In genomic region chr4:54195734-54196133, GRCm38 (mm10) we compare ENCODE assay signal across 26 mouse cellular contexts.
DNase-seq lines count a peak whose midpoint lies in the region; ATAC-seq and TF ChIP-seq lines count a peak whose summit lies in the region.
"Had no signal": no experiment of that assay in that cellular context is flagged by ENCODE, and none has a peak within 500 bp of the region (broad histone marks: within the 10 kb centered on the region; RNA-seq: fewer than 3 reads in every experiment).

No protein-coding gene starts in this region.

- ATAC-seq in granulocyte monocyte progenitor cell, adult 5-6 weeks (replicated peaks; ENCODE audit: poor library complexity, severe bottlenecking): peak; percentile 96
- ATAC-seq in megakaryocyte, adult 5-6 weeks (ENCODE audit: poor library complexity, severe bottlenecking): peak; percentile 91
- ATAC-seq: activated CD4-positive, CD25-positive, alpha-beta regulatory T cell, adult 4 months; forebrain, embryonic 13.5 days; forebrain, embryonic 16.5 days; intestine, postnatal 0 days had no signal

- 86% methylated on average over 2 of the region's 2 CpGs for WGBS in heart, adult 2 months

- intact Hi-C loops in heart, adult 2 months (cut with DNase I): no loop called here

- H3K4me3 ChIP-seq in heart, adult 2 months: no peak overlapping the region
- H3K4me3 ChIP-seq: embryonic facial prominence, embryonic 10.5 days; embryonic facial prominence, embryonic 13.5 days; erythroblast, embryonic 14.5 days; forebrain, embryonic 13.5 days; gastrocnemius, adult 2 months; heart, embryonic 10.5 days; heart, embryonic 13.5 days; hindbrain, embryonic 12.5 days; hindbrain, embryonic 15.5 days had no signal

- no peak for TF ChIP-seq POLR2A in heart, adult 2 months (IDR thresholded peaks at IDR 0.05; ENCODE audit: insufficient read depth, low read depth, low read length)

- no peak overlapping the region for H3K27ac ChIP-seq in heart, adult 2 months
- H3K27ac ChIP-seq: embryonic facial prominence, embryonic 10.5 days; embryonic facial prominence, embryonic 13.5 days; forebrain, embryonic 13.5 days; gastrocnemius, adult 2 months; heart, embryonic 10.5 days; heart, embryonic 13.5 days; hindbrain, embryonic 12.5 days; hindbrain, embryonic 15.5 days had no signal

- no peak overlapping the region for H3K9ac ChIP-seq in heart, adult 2 months (ENCODE audit: low read depth, low read length)
- H3K9ac ChIP-seq: embryonic facial prominence, embryonic 13.5 days; forebrain, embryonic 13.5 days; heart, embryonic 13.5 days; hindbrain, embryonic 12.5 days; hindbrain, embryonic 15.5 days had no signal

- TF ChIP-seq EP300 in heart, adult 2 months (IDR thresholded peaks at IDR 0.05; ENCODE audit: insufficient read depth, low read depth, low read length): no peak

- no peak for TF ChIP-seq CTCF in heart, adult 2 months (IDR thresholded peaks at IDR 0.05)

- DNase-seq in adrenal gland, adult (ENCODE audit: inconsistent age in 2 of 2, low spot score in 1 of 2): peak; percentile 22 to 77
- no peak for DNase-seq in adrenal gland, adult 8-10 months
- DNase-seq in heart, adult 2 months: no peak
- DNase-seq in cerebellum, adult 8-10 months: no peak
- DNase-seq: cerebellum, adult 18-20 months; cerebellum, adult 9-11 months; cerebellum, postnatal 25 days; embryo, embryonic 11 days; gastrocnemius, adult 2 months; gastrocnemius, postnatal 14 days; heart, adult 18-20 months; heart, postnatal 14 days; heart, postnatal 4 days had no signal

- no peaks in the 10 kb centered on the region for H3K27me3 ChIP-seq in heart, adult 2 months (ENCODE audit: control insufficient read depth, insufficient read depth, low read length)
- H3K27me3 ChIP-seq: embryonic facial prominence, embryonic 13.5 days; forebrain, embryonic 13.5 days; heart, embryonic 13.5 days; hindbrain, embryonic 12.5 days; hindbrain, embryonic 15.5 days had no signal

- H3K79me2 ChIP-seq in heart, adult 2 months (replicated peaks; ENCODE audit: control insufficient read depth, insufficient read depth, low read length): no peaks in the 10 kb centered on the region

- no peaks in the 10 kb centered on the region for H3K36me3 ChIP-seq in heart, adult 2 months (ENCODE audit: control insufficient read depth, insufficient read depth, low read length)
- H3K36me3 ChIP-seq: embryonic facial prominence, embryonic 10.5 days; embryonic facial prominence, embryonic 13.5 days; heart, embryonic 10.5 days; heart, embryonic 13.5 days; hindbrain, embryonic 12.5 days; hindbrain, embryonic 15.5 days had no signal

- no peaks in the 10 kb centered on the region for H3K4me1 ChIP-seq in heart, adult 2 months (ENCODE audit: control insufficient read depth, insufficient read depth, low read length)
- H3K4me1 ChIP-seq: embryonic facial prominence, embryonic 10.5 days; embryonic facial prominence, embryonic 13.5 days; forebrain, embryonic 13.5 days; heart, embryonic 10.5 days; heart, embryonic 13.5 days; hindbrain, embryonic 12.5 days; hindbrain, embryonic 15.5 days had no signal

Comparison
In these comparisons a context has a peak if more than half of its experiments do, and no peak if none do; other contexts are left out.
1. DNase-seq: peak in adrenal gland, adult (2 of 2); none in adrenal gland, adult 8-10 months (single experiment), heart, adult 2 months (0 of 2) and cerebellum, adult 8-10 months (single experiment).